Mouse (Mus musculus) limb, embryonic 14.5 days (tissue): ENCODE results near the gene Phc2. TPM values are rescaled to one million over a fixed set of nuclear protein-coding genes. Genes with fewer than 3 reads are reported as not detected.

Source experiments
- ATAC-seq: fragments of 200-750 bp; cut with Nextera tagmentation; 2 replicates; pipeline ENCODE4 v1.8.0; 2017; ENCODE audit warnings: low read depth, moderate number of reproducible peaks, moderate TSS enrichment; ENCODE audit not compliant: low FRiP score
- DNase-seq: peaks from one replicate; pipeline ENCODE4 v3.0.0-alpha.2; 2015; ENCODE audit warnings: low spot score
- H3K27ac ChIP-seq: fragments of 300-500 bp; sonication (generic); replicated peaks from 2 replicates; pipeline ENCODE4 v1.5.1; 2014; ENCODE audit warnings: low read depth, mild to moderate bottlenecking, low read length, moderate library complexity, mixed read lengths
- H3K27me3 ChIP-seq: fragments of 300-500 bp; sonication (generic); 2 replicates; pipeline ENCODE4 v1.6.1; 2014; ENCODE audit warnings: low read length, mixed read lengths; ENCODE audit not compliant: control insufficient read depth, insufficient read depth
- H3K36me3 ChIP-seq: fragments of 300-500 bp; sonication (generic); 2 replicates; pipeline ENCODE4 v1.6.1; 2014; ENCODE audit warnings: mild to moderate bottlenecking, low read length, moderate library complexity, mixed read lengths; ENCODE audit not compliant: control insufficient read depth, insufficient read depth
- H3K4me1 ChIP-seq: fragments of 300-500 bp; sonication (generic); 2 replicates; pipeline ENCODE4 v1.6.1; 2014; ENCODE audit warnings: antibody characterized with exemption, low read length, mixed read lengths; ENCODE audit not compliant: control insufficient read depth, insufficient read depth
- H3K4me2 ChIP-seq: fragments of 300-500 bp; sonication (generic); replicated peaks from 2 replicates; pipeline ENCODE4 v1.6.1; 2014; ENCODE audit warnings: low read depth, mild to moderate bottlenecking, low read length, moderate library complexity; ENCODE audit not compliant: severe bottlenecking
- H3K4me3 ChIP-seq: fragments of 300-500 bp; sonication (generic); replicated peaks from 2 replicates; pipeline ENCODE4 v1.5.1; 2014; ENCODE audit warnings: low read length
- H3K9ac ChIP-seq: fragments of 300-500 bp; sonication (generic); 2 replicates; pipeline ENCODE4 v1.6.1; 2014; ENCODE audit warnings: mild to moderate bottlenecking, low read depth, low read length, moderate library complexity; ENCODE audit not compliant: severe bottlenecking
- H3K9me3 ChIP-seq: fragments of 300-500 bp; sonication (generic); 2 replicates; pipeline ENCODE4 v1.6.1; 2016; ENCODE audit warnings: low read length; ENCODE audit not compliant: control insufficient read depth
- POLR2A ChIP-seq: fragments of 200-500 bp; IDR thresholded peaks from 2 replicates; pipeline ENCODE4 v1.8.0; 2012; ENCODE audit warnings: inconsistent platforms, mild to moderate bottlenecking, moderate library complexity, borderline replicate concordance; ENCODE audit not compliant: insufficient read depth, insufficient read length; ENCODE audit errors: extremely low read depth
- WGBS: fragments of 180-500 bp; shearing (Covaris S2); extraction: QIAGEN DNeasy Blood & Tissue Kit; methylation state at CpG from one replicate; pipeline ENCODE4 v1.1.7; 2014; 5-methylcytosine and 5-hydroxymethylcytosine counted together
- polyA plus RNA-seq, 2 experiments: library from polyadenylated mRNA; depleted of rRNA in 1 of 2; stranded (reverse) in 1 of 2; unstranded in 1 of 2; fragments of >200 nt; fragmentation: Nextera tagmentation in 1 of 2; extraction: Ambion mirVana in 1 of 2; gene quantifications; 2 replicates each; pipeline versions ENCODE4 v1.2.1 to v1.2.3; 2012 to 2014

Phc2 gene
- polyA plus RNA-seq, 2 experiments = 69.8 to 103 TPM

DNA sequence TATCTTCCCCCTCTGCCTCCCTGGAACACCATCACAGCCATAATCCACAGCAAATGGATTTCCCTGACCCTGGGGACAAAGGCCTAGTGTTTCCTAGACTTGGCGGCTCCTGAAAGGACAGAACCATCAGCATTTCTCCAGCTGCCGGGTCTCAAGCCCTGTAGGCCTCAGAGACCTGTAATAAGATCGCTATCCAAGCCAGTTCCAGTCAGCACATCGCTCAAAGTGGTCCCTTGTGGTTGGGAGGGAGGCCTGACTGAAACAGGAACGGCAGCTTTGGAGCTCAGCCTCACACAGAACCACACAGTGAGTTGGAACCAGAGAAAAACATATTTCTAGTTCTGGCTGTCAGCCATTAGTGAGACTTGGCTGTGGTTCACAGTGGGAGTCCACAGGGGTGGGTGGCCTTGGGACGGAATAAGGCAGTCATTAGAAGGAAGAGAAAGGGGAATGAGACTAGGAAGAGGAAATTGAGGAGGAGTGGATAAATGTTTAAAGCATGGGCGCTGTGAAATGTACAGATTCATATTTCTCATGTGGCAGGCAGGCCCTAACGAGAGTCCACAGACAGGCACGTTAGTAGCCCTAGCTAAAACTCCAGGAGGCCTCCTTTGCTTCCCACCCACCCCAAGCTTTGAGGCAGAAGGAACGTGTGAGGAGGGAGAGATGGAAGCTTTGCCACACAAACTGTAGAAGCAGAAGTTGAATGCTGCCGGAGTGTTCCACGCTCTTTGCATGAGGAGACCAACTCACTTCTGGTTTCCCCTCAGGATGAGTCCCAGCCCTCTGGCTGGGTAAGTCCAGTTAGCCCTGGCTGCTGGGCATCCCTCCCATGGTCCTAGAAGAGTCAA, 43.7 kb downstream of the Phc2 start:
- no peaks in the 10 kb centered on the region for H3K36me3 ChIP-seq
- H3K4me1 ChIP-seq = peaks cover 67% of the 10 kb centered on the region
- H3K27me3 ChIP-seq = no peaks in the 10 kb centered on the region
- peak; percentile 91 for DNase-seq
- H3K4me2 ChIP-seq = no peak overlapping the region
- H3K4me3 ChIP-seq = no peak overlapping the region
- no peaks in the 10 kb centered on the region for H3K9me3 ChIP-seq
- ATAC-seq = peak; percentile 92
- H3K27ac ChIP-seq = peak overlapping the region; percentile 87
- no peak for TF ChIP-seq POLR2A
- 21% methylated on average over 12 of the region's 12 CpGs for WGBS
- no peak overlapping the region for H3K9ac ChIP-seq

- H3K4me2 ChIP-seq = no peak overlapping the region
- H3K9me3 ChIP-seq = no peaks in the 10 kb centered on the region
- H3K4me1 ChIP-seq = peaks cover 50% of the 10 kb centered on the region
- H3K36me3 ChIP-seq = no peaks in the 10 kb centered on the region
- no peak for TF ChIP-seq POLR2A
- no peak overlapping the region for H3K27ac ChIP-seq
- no peak overlapping the region for H3K4me3 ChIP-seq
- DNase-seq = no peak
- ATAC-seq = no peak
- no peak overlapping the region for H3K9ac ChIP-seq
- WGBS = 90% methylated on average over 4 of the region's 4 CpGs
- H3K27me3 ChIP-seq = no peaks in the 10 kb centered on the region
These were observed 45.4 kb downstream of the Phc2 start for GRCm38 (mm10) chr4:128699916-128700315.

DNA sequence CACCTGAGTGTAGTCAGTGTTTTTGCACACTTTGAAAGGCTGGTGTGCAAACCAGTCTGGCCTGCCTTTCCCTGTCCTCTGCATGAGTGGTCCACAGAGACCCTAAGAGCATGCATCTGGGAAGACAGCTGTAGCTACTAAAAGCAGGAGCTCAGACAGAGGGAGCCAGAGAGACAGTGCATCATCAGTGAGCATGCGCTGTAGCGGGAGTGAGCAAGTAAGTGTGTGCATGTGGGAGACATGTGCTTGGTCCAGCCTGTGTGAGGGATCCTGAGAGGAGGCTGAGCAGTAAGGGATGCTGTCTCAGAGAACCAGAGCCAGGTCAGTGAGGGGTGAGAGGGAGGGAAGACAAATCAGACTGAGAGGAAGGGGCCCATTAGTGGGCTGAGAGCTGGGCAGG, 46.0 kb downstream of the Phc2 start:
- Histone ChIP-seq H3K27ac (no peak overlapping the region), H3K9ac (no peak overlapping the region), H3K4me2 (no peak overlapping the region), H3K27me3 (no peaks in the 10 kb centered on the region), H3K9me3 (no peaks in the 10 kb centered on the region), H3K4me3 (no peak overlapping the region), H3K36me3 (no peaks in the 10 kb centered on the region), H3K4me1 (peaks cover 44% of the 10 kb centered on the region)
- TF ChIP-seq POLR2A = no peak
- DNase-seq (no peak), ATAC-seq (no peak)
- WGBS = 46% methylated on average over 2 of the region's 2 CpGs

DNA sequence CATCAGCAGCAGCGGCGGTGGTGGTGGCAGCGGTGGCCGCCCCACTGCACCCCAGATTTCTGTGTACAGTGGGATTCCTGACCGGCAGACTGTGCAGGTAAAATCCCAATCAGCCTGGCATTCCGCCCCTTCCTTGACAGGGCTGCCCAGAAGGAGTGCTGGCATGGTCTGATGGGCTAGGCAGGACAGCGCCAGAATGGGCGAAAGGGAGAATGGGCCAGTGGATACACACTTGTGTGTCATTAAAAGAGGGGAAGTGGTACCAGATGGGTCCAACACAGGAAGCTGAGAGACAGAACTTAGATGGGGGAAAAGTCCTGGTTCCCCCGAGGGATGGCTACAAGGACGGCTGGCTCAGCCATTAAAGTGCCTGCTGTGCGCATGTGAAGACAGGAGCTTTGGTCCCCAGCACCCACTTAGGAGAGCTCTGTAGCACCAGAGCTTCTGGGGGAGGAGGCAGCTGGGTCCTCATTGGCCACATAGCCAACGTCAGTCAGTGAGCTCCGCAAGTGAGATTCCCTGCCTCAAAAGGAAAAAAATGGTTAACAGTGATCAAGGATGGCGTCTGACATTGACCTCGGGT, 50.7 kb downstream of the Phc2 start:
- no peaks in the 10 kb centered on the region for H3K9me3 ChIP-seq
- H3K27me3 ChIP-seq = no peaks in the 10 kb centered on the region
- H3K36me3 ChIP-seq = no peaks in the 10 kb centered on the region; the same call in 1 of the 2 replicates
- ATAC-seq (no peak), DNase-seq (no peak)
- H3K9ac ChIP-seq = no peak overlapping the region
- H3K4me1 ChIP-seq = 0 out of 2 replicates have a peak, but pooled peaks cover 4% of the 10 kb centered on the region
- 92% methylated on average over 15 of the region's 15 CpGs for WGBS
- no peak overlapping the region for H3K4me2 ChIP-seq
- no peak for TF ChIP-seq POLR2A
- no peak overlapping the region for H3K4me3 ChIP-seq
- H3K27ac ChIP-seq = no peak overlapping the region

GRCm38 (mm10) chr4:128706626-128707025, 52.1 kb downstream of the Phc2 start:
- Histone ChIP-seq H3K4me2 (0 out of 2 replicates have a peak overlapping the region, but pooled peaks have one; percentile 18), H3K4me1 (peaks cover 4% of the 10 kb centered on the region), H3K4me3 (no peak overlapping the region), H3K27ac (no peak overlapping the region), H3K36me3 (no peaks in the 10 kb centered on the region; the same call in 1 of the 2 replicates), H3K9me3 (no peaks in the 10 kb centered on the region), H3K9ac (no peak overlapping the region), H3K27me3 (no peaks in the 10 kb centered on the region)
- 8% methylated on average over 9 of the region's 9 CpGs for WGBS
- DNase-seq (peak; percentile 60), ATAC-seq (peak; percentile 35; the same call in 1 of the 2 replicates)
- TF ChIP-seq POLR2A = no peak
